Mouse (Mus musculus) midbrain, embryonic 11.5 days (tissue): Measurements from ENCODE around the gene Zfyve27. TPM values are rescaled to one million over a fixed set of nuclear protein-coding genes. Genes with fewer than 3 reads are reported as not detected.

Source experiments
- ATAC-seq: fragments of 200-750 bp; cut with Nextera tagmentation; 2 replicates; pipeline ENCODE4 v1.8.0; 2017; ENCODE audit warnings: moderate TSS enrichment, moderate library complexity; ENCODE audit not compliant: low FRiP score
- DNase-seq: peaks from one replicate; pipeline ENCODE4 v3.0.0; 2015; ENCODE audit warnings: low spot score; ENCODE audit errors: missing footprints
- H3K27ac ChIP-seq: fragments of 300-500 bp; sonication (generic); 2 replicates; pipeline ENCODE4 v1.5.1; 2014; ENCODE audit warnings: low read depth, low read length
- H3K27me3 ChIP-seq: fragments of 300-500 bp; sonication (generic); 2 replicates; pipeline ENCODE4 v1.6.1; 2014; ENCODE audit warnings: mild to moderate bottlenecking, low read length, moderate library complexity, mixed read lengths; ENCODE audit not compliant: control insufficient read depth, insufficient read depth
- H3K36me3 ChIP-seq: fragments of 300-500 bp; sonication (generic); 2 replicates; pipeline ENCODE4 v1.6.1; 2014; ENCODE audit warnings: mild to moderate bottlenecking, low read length, moderate library complexity, mixed read lengths; ENCODE audit not compliant: control insufficient read depth, insufficient read depth
- H3K4me1 ChIP-seq: fragments of 300-500 bp; sonication (generic); 2 replicates; pipeline ENCODE4 v1.6.1; 2014; ENCODE audit warnings: low read length; ENCODE audit not compliant: control insufficient read depth, insufficient read depth
- H3K4me2 ChIP-seq: fragments of 300-500 bp; sonication (generic); 2 replicates; pipeline ENCODE4 v1.6.1; 2014; ENCODE audit warnings: mild to moderate bottlenecking, moderate library complexity
- H3K4me3 ChIP-seq: fragments of 300-500 bp; sonication (generic); 2 replicates; pipeline ENCODE4 v1.5.1; 2014; ENCODE audit warnings: low read depth, low read length
- H3K9ac ChIP-seq: fragments of 300-500 bp; sonication (generic); 2 replicates; pipeline ENCODE4 v1.6.1; 2014; ENCODE audit warnings: low read length
- H3K9me3 ChIP-seq: fragments of 300-500 bp; sonication (generic); 2 replicates; pipeline ENCODE4 v1.6.1; 2016; ENCODE audit warnings: low read length; ENCODE audit not compliant: control insufficient read depth
- WGBS: fragments of 180-500 bp; shearing (Covaris S2); extraction: QIAGEN DNeasy Blood & Tissue Kit; methylation state at CpG from one replicate; pipeline ENCODE4 v1.1.7; 2014; 5-methylcytosine and 5-hydroxymethylcytosine counted together
- polyA plus RNA-seq: library from polyadenylated mRNA; unstranded; fragments of >200 nt; fragmentation: Nextera tagmentation; extraction: Ambion mirVana; gene quantifications from 2 replicates; pipeline ENCODE4 v1.2.1, GENCODE M21; 2014

Zfyve27 gene
- polyA plus RNA-seq: 15.6 and 16.2 TPM in 2 replicates

- Histone ChIP-seq H3K4me1 (no peaks in the 10 kb centered on the region), H3K27me3 (no peaks in the 10 kb centered on the region), H3K9ac (no peak within 1 kb of the TSS), H3K4me2 (no peak within 1 kb of the TSS), H3K36me3 (no peaks in the 10 kb centered on the region), H3K27ac (no peak within 1 kb of the TSS), H3K9me3 (no peaks in the 10 kb centered on the region), H3K4me3 (no peak within 1 kb of the TSS)
- DNase-seq (no peak), ATAC-seq (no peak)
- 80% methylated on average over 5 of the region's 5 CpGs for WGBS
Observed at GRCm38 (mm10) chr19:42163764-42164163, at the start of gene Zfyve27. TSS of gene Zfyve27 (plus strand) at chr19:42163951.

GRCm38 (mm10) chr19:42115783-42116335 lies 47.9 kb upstream of the Zfyve27 start:
- Histone ChIP-seq H3K27ac (no peak overlapping the region), H3K4me1 (no peaks in the 10 kb centered on the region), H3K4me3 (no peak overlapping the region), H3K9ac (no peak overlapping the region), H3K36me3 (peaks cover 7% of the 10 kb centered on the region; the same call in 1 of the 2 replicates), H3K27me3 (no peaks in the 10 kb centered on the region), H3K4me2 (no peak overlapping the region), H3K9me3 (no peaks in the 10 kb centered on the region)
- no peak for DNase-seq
- no peak for ATAC-seq
- WGBS: 87% methylated on average over 4 of the region's 4 CpGs

- no peak for ATAC-seq
- DNase-seq: no peak
- no peak overlapping the region for H3K27ac ChIP-seq
- peaks cover 12% of the 10 kb centered on the region for H3K36me3 ChIP-seq
- H3K4me1 ChIP-seq: no peaks in the 10 kb centered on the region
- H3K9me3 ChIP-seq: no peaks in the 10 kb centered on the region
- H3K27me3 ChIP-seq: no peaks in the 10 kb centered on the region
- H3K4me3 ChIP-seq: no peak overlapping the region
- no peak overlapping the region for H3K4me2 ChIP-seq
- whole genome bisulfite sequencing: 94% methylated on average over 9 of the region's 9 CpGs
- no peak overlapping the region for H3K9ac ChIP-seq
Observed at GRCm38 (mm10) chr19:42118142-42118541, 45.6 kb upstream of the Zfyve27 start.

GRCm38 (mm10) chr19:42118596-42118995 lies 45.2 kb upstream of the Zfyve27 start:
- no peak overlapping the region for H3K4me3 ChIP-seq
- H3K4me1 ChIP-seq: no peaks in the 10 kb centered on the region
- H3K27ac ChIP-seq: no peak overlapping the region
- no peaks in the 10 kb centered on the region for H3K27me3 ChIP-seq
- no peak overlapping the region for H3K9ac ChIP-seq
- DNase-seq (no peak), ATAC-seq (no peak)
- H3K36me3 ChIP-seq: peaks cover 12% of the 10 kb centered on the region
- WGBS: 88% methylated on average over 5 of the region's 5 CpGs
- no peaks in the 10 kb centered on the region for H3K9me3 ChIP-seq
- H3K4me2 ChIP-seq: no peak overlapping the region

- Histone ChIP-seq H3K4me1 (no peaks in the 10 kb centered on the region), H3K27me3 (no peaks in the 10 kb centered on the region), H3K9ac (no peak overlapping the region), H3K9me3 (no peaks in the 10 kb centered on the region), H3K4me2 (no peak overlapping the region), H3K27ac (no peak overlapping the region), H3K4me3 (no peak overlapping the region), H3K36me3 (peaks cover 12% of the 10 kb centered on the region)
- no peak for ATAC-seq
- WGBS: 92% methylated on average over 8 of the region's 8 CpGs
- no peak for DNase-seq
Observed at GRCm38 (mm10) chr19:42120451-42120850, 43.3 kb upstream of the Zfyve27 start.

- H3K36me3 ChIP-seq: peaks cover 6% of the 10 kb centered on the region
- no peak overlapping the region for H3K27ac ChIP-seq
- DNase-seq (no peak), ATAC-seq (no peak)
- peaks cover 3% of the 10 kb centered on the region; the same call in 1 of the 2 replicates for H3K27me3 ChIP-seq
- 88% methylated on average over 13 of the region's 13 CpGs for WGBS
- H3K4me2 ChIP-seq: no peak overlapping the region
- no peak overlapping the region for H3K9ac ChIP-seq
- no peak overlapping the region for H3K4me3 ChIP-seq
- H3K9me3 ChIP-seq: no peaks in the 10 kb centered on the region
- peaks cover 6% of the 10 kb centered on the region for H3K4me1 ChIP-seq
Observed at GRCm38 (mm10) chr19:42124684-42125083, 39.1 kb upstream of the Zfyve27 start.

GRCm38 (mm10) chr19:42125501-42126218 lies 38.1 kb upstream of the Zfyve27 start:
- H3K9ac ChIP-seq: no peak overlapping the region
- no peak overlapping the region for H3K27ac ChIP-seq
- peaks cover 6% of the 10 kb centered on the region for H3K36me3 ChIP-seq
- no peaks in the 10 kb centered on the region for H3K9me3 ChIP-seq
- WGBS: 85% methylated on average over 11 of the region's 11 CpGs
- no peak overlapping the region for H3K4me3 ChIP-seq
- DNase-seq: no peak
- ATAC-seq: no peak
- peaks cover 6% of the 10 kb centered on the region for H3K4me1 ChIP-seq
- peaks cover 3% of the 10 kb centered on the region; the same call in 1 of the 2 replicates for H3K27me3 ChIP-seq
- no peak overlapping the region for H3K4me2 ChIP-seq

- Histone ChIP-seq H3K27ac (no peak overlapping the region), H3K27me3 (peaks cover 3% of the 10 kb centered on the region; the same call in 1 of the 2 replicates), H3K9me3 (no peaks in the 10 kb centered on the region), H3K9ac (no peak overlapping the region), H3K4me3 (no peak overlapping the region), H3K4me2 (no peak overlapping the region), H3K4me1 (peaks cover 6% of the 10 kb centered on the region), H3K36me3 (peaks cover 4% of the 10 kb centered on the region)
- WGBS: 91% methylated on average over 6 of the region's 6 CpGs
- DNase-seq (no peak), ATAC-seq (no peak)
Observed at GRCm38 (mm10) chr19:42126219-42126605, 37.5 kb upstream of the Zfyve27 start.

- 93% methylated on average over 5 of the region's 5 CpGs for WGBS
- Histone ChIP-seq H3K9ac (no peak overlapping the region), H3K4me3 (no peak overlapping the region), H3K27me3 (peaks cover 3% of the 10 kb centered on the region; the same call in 1 of the 2 replicates), H3K27ac (no peak overlapping the region), H3K4me1 (peaks cover 6% of the 10 kb centered on the region), H3K36me3 (no peaks in the 10 kb centered on the region), H3K4me2 (no peak overlapping the region), H3K9me3 (no peaks in the 10 kb centered on the region)
- DNase-seq (no peak), ATAC-seq (no peak)
Observed at GRCm38 (mm10) chr19:42127024-42127423, 36.7 kb upstream of the Zfyve27 start.
